Mouse (Mus musculus): ENCODE results near the gene Klf17.
"Not testable (repeated sequence)": the region's sequence is repeated elsewhere in the genome, so short reads cannot be mapped to it uniquely, and the experiment has no call there.

Gene Klf17

DNA sequence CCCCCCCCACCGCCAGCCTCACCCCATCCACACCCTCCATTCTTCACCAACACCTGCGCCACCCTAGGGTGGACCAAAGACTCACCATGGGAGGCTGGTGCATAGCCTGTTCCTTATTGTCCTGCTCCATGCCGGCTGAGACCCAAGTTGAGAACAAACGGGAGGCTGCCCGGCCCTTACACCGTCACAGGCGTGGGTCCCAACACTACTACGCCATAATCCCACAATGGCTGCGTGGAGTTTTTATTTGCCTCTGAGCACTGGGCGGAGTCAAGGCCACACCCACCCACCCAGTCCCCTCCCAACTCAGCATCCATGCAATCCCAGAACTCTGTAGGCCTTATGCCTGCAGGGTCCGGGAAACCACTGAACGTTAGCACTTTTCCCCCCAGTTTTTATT, at the start of gene Klf17:
Klf17 (minus strand) TSS at position 233 of the 400 bp plus-strand sequence.
- no peak for DNase-seq (ENCODE audit: low spot score in 2 of 2)

DNA sequence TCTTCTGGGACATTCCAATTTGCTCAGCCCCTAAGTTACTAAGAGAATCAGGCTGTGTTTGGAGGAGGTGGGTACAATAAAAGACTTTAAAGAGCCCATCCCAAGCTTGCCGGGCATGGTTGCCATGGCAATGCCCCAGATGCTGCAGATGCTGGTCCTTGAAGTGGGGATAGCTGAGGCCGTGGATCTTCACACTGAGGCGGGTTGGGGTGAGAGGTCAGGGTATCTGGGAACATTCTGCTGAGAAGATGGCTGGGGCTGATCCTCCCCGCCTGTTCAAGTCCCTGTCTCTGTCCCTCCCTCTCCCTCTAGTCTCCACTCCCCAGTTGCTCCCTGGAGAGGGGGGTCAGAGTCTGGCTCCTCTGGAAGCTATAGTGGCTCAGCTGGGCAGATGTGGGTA, 48.9 kb upstream of the Klf17 start:
- no peak for DNase-seq (ENCODE audit: low spot score in 2 of 2)

DNA sequence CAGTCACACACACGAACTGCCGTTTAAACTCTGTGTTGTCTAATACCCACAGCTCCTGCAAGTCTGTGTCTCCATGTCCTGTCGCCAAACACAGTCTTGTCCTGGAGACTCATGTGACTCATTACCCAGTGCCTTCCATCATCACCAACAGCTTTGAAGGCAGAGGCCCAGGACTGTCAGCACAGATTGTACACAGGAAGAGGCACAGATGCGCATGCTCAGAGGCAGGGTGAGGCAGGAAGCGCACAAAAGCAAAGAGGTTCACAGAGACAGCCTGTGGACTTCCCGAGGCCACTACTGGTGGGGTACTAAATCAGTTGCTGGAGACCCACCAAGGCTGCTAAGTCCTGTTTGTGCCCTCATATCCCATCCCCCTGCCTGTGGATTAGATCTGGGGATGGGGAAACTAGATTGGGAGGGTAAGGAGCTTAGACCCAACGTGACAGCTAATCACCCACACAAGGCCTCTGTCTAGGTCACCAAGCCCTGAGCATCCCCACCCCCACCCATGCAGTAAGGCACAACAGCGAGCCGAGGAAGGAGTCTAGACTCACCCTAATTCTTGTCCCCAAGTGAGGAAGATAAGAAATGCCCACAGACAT, 48.2 kb upstream of the Klf17 start:
- DNase-seq (ENCODE audit: low spot score in 2 of 2) = no peak

DNA sequence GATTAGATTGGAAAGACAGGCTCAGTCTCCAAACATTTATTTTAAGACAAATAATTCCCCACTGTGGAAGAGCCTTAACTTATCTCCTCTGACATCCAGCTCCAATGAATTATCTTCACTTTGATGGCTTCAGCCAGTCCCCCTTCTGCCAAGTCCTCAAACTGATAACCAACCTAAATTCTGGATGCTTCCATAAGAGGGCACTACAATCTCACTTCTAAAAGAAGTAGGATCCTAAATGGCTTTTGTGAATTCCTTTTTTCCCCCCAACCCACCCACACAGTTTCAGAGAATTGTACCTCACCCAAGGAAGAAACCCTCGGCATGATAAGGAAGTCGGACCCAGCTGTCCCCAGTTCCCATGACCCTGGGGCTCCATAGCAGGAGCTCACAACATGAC, 45.5 kb upstream of the Klf17 start:
- no peak for DNase-seq (ENCODE audit: low spot score in 2 of 2)

DNA sequence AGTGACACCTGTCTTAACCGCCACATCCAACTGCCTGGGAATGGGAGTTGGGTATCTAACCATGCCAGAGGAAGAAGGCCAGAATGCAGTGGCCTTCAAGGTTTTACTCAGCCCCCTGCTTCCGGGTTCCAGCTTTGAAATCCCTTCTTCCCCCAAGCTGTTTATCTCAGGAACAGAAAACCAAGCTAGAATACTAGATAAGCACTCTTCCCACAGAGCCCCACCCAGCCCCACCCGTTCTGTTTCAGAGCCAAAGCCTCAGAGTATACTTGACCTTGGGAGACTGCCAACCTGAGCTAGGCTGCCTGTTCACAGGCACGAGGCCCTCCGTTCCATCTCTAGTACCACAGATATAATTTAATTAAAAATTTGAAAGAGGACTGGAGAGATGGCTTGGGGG, 41.5 kb upstream of the Klf17 start:
- DNase-seq (ENCODE audit: low spot score in 2 of 2) = no peak

DNA sequence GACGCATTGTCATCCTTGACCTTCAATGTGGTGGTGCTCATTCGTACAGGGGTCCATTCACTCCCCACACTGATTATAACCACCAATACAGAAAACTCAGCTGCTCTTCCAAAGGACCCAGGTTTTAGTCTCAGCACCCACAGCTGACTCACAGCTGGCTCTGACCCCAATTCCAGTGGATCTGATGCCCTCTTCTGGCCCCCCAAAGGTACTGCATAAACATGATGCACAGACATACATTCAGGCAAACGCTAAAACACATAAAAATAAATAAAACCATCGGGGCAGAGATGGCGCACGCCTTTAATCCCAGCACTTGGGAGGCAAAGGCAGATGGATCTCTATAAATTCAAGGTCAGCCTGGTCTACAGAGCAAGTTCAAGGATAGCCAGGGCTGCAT, 34.5 kb upstream of the Klf17 start:
- DNase-seq (ENCODE audit: low spot score in 2 of 2) = no peak

DNA sequence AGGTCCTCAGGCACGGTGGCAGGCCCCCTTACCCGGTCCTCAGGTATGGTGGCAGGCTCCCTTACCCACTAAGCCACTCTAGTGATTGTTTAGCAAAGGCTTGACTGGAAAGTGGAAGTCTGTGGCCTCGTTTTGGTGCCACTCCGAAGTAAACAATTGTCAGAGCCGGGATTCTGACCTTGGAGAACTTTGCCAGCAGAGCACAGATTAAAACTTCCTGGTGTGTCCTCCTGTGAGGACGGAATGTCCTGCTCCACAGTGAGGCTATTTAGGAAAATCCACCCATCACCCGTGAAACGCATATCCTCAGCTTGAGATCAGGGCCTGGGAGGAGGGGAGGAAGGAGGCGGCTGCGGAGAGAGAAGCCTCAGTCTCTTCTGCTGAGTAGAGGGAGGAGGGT, 22.9 kb upstream of the Klf17 start:
- no peak for DNase-seq (ENCODE audit: low spot score in 2 of 2)

DNA sequence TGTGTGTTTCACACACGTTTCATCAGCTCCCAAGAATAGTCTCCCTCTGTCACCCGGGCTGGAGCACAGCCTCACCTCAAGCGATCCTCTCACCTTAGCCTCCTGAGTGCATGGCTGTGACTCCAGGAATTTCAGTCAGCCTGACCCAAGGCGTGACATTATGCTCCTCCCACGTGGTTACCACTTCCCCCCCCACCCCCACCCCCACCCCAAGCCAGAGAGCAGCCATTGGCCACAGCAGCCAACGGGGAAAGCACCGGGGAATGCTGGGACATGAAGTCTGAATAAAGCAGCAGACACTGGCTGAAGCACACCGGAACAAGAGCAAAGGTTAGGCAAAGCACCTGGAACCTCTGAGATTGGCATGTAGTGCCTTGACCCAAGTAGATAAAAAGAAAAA, 21.5 kb upstream of the Klf17 start:
- DNase-seq (ENCODE audit: low spot score in 2 of 2) = no peak

DNA sequence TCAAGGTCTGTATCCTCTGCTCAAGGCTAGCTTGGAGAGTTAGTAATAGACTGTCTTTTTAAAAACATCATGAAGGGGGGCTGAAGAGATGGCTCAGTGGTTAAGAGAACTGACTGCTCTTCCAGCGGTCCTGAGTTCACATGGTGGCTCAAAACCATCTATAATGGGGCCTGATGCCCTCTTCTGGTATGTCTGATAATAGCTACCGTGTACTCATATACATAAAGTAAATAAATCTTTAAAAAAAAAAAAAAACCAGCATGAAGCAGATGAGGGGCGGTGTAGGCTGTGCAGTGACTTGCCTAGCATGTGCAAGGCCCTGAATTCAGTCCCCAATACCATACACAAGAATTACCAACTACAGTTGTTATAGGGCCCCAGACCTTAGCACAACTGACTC, 17.5 kb upstream of the Klf17 start:
- DNase-seq (ENCODE audit: low spot score in 2 of 2) = no peak

DNA sequence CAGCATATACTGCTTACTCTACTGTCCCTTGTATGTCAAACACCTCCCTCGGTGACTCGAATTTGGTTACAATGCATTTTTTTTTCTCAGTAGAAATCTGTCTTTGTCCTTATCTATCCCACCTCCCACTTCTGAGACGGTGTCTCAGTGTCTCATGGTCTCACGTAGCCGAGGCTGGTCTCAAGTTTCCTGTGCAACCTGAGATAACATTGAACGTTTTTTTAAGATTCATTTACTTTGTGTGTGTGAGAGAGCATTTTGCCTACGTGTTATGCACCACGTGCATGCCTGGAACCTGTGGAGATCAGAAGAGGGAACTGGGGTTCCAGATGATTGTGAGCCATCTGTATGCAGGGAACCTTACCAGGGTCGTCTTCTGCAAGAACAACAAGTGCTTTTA, 7.5 kb upstream of the Klf17 start:
- no peak for DNase-seq (ENCODE audit: low spot score in 2 of 2)

DNA sequence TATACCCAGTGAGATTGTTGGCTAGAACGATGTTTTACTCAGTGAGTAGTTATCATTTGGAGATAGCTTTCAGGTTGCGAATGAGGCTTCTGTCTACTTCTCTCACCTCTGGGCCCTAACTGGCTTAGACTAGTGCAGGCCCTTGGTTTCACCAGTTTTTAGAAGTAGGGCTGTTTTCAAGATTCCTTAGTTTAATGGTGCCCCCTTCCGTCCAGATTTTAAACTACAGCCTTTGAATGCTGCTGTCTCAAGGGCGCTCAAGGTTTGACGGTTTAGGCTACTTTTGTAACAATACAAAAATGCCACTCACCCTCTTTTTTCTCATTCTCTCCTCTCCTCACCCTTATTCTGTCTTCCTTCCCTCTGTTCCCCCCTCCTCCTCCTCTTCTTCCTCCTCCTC, 5.5 kb upstream of the Klf17 start:
- peak; percentile 88 to 89 for DNase-seq (ENCODE audit: low spot score in 2 of 2)

DNA sequence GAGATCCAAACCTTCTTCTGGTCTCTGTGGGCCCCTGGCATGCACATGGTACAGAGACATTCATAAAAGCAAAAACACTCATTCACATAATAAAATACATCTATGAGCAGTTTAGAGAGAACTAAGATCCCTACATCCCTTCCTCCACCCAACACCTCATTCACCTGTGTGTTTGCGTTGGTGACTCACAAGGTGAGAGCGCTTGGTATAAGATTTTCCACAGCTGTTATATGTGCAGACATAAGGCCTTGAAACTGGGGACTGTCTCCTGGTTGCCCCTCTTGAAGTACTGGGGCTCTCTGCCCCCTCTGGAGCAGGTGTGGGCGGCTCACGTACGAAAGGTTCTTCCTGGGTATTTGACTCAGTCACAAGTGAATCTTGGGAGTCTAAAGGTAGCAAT, 5.3 kb downstream of the Klf17 start:
- DNase-seq (ENCODE audit: low spot score in 2 of 2) = no peak

DNA sequence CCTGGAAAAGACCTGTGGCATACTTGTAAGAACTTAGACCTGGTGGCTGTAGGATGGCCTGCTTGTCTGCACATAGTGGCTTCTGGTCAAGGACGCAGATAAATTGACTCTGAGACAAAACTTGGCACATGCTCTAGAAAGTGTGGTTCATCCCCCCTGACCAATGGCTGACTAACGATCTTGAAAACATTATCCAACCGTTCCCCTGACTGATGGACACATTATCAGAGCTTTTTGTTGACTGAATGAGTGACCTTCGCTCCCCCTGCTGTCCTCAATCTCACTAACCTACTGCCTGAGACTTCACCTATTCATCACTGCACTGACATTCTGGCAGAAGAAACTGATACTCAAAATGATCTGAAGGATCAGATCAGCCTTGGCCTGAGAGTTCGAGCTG, 13.0 kb downstream of the Klf17 start:
- DNase-seq (ENCODE audit: low spot score in 2 of 2) = not testable (repeated sequence)

DNA sequence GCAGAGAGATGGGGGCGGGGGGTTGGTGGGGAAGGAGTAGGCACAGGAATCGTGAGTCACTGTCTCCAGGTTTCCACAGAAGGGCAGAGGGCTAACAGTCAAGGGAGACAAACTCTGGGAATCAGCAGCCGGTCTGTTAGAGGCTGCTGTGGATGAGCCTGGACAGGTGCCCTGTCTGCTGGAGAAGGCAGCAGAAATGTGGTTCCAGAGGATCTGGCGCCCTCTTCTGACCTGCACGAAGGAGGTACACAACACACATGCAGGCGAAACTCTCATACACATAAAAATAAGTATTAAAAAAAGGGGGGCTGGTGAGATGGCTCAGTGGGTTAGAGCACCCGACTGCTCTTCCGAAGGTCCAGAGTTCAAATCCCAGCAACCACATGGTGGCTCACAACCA, 27.9 kb downstream of the Klf17 start:
- DNase-seq (ENCODE audit: low spot score in 2 of 2) = no peak

DNA sequence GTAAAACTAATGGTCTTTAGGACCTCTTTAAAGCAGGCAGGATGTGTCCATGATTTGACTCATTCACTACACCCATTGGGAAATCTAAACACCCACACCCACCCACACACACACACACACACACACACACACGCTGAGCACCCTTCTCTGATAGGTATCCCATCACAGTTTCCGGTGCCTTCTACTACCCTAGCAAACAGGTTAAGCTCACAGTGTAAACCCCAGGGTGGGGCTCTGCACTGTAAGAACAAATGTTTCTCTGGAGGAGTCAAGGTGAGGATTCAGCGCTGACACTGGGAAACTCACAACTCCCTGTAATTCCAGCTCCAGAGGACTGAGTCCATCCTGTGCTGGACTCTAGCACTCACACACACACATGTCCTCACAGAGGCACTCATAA, 33.5 kb downstream of the Klf17 start:
- no peak for DNase-seq (ENCODE audit: low spot score in 2 of 2)

DNA sequence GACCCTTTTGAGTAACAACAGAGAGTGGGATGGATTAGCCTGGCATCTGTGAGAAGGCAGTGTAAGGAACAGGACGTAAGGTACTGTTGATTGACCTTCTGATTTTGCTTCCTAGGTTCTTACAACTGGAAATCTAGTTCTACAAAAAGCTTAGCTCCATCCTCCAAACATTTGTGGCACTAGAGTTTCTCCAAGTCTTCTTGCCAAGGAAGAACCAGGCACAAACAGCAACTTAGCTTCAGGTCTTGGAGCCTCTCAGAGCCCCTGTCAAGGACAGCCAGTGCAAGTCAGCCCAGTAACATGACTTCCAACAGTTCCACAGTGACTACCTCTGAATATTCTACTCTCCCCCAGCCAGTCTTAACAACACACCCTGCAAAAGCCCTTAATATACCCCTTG, 41.3 kb downstream of the Klf17 start, which contains the start of gene Gm12845:
Gm12845 (plus strand) TSS at position 301 of the 400 bp plus-strand sequence.
- no peak for DNase-seq (ENCODE audit: low spot score in 2 of 2)

DNA sequence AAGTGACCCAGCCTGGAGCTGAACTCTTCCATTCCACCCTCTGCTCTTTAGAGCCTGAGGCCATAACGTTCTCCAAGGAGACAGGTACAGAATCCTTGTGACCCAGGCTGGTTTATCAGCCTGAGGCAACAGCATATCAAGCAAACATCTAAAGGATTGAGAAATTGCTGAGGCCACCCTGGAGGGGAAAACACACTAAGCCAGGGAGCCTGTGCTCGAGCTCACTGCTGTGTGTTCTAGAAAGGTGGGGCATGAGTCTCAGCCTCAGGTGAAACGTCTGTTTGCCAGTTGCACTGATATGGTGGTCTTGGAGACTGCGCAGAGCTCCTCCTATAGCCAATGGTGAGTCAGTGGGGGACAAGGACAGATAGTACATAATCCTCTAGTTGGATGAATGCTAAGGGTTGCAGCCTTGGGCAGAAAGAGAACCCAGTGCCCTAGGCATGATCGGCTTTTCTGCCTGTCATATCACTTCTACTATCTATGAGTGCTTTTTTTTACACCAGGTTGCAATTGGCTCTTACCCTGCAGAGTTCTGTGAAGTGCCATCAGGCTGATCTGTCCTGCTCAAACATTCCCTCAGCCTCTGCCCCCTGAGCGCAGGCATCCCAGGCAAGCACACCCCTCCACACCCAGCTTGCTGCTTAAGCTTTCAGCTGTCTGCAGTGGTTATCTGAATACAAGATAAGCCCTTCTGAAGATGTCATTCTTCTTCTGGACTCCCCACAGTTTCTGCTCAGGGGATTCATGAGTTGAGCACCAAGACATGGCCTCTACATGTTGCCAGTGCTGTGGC, 51.9 kb downstream of the Klf17 start:
- DNase-seq (ENCODE audit: low spot score in 2 of 2) = no peak

DNA sequence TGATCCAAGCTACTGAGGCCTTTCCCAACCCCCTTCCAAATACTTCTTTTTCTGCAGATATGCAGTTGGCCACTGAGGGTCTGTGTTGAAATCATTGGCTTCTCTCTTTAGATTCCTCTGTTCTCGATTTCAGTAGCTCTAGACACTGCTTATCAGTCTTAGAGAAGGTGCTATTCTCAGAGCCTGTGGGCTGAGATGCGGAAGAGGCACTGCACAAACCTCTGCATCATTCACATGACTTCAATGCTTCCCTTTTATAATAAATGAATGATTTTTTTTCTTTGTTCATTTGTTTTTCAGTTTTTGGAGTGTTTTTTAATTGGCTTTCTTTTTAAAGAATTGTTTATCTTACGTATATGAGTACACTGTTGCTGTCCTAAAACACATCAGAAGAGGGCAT, 53.1 kb downstream of the Klf17 start:
- DNase-seq (ENCODE audit: low spot score in 2 of 2) = no peak

DNA sequence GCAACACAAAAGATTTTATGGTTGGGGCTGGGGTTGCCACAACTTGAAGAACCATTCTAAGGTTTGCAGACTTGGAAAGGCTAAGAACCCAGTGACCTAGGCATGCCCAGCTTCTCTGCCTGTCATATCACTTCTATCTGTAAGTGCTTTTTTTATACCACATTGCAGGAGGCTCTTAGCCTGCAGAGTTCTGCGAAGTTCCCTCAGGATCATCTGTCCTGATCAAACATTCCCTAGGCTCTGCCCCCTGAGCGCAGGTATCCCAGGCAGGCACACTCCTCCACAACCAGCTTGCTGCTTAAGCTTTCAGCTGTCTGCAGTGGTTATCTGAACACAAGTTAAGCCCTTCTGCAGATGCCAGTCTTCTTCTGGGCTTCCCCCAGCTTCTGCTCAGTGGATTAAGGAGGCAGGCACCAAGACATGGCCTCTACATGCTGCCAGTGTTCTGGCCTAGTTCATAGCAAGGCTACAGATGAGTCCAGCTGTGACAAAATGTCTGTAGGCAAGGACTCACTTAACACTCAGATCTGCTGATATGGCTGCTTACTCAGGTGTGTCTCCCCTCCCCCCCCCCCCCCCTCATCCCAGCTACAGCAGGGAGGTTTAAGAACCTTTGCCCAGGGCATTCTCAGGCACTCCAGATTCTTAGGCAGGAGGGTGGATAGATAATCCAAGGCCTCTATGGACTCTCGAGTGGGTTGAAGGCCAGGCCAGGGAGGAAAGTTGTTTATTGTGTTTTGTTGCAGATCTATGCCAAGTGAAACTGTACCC, 56.5 kb downstream of the Klf17 start:
- no peak for DNase-seq (ENCODE audit: low spot score in 2 of 2)
